Comparison of ENCODE assay signal across 31 mouse cellular contexts in the genomic region with DNA sequence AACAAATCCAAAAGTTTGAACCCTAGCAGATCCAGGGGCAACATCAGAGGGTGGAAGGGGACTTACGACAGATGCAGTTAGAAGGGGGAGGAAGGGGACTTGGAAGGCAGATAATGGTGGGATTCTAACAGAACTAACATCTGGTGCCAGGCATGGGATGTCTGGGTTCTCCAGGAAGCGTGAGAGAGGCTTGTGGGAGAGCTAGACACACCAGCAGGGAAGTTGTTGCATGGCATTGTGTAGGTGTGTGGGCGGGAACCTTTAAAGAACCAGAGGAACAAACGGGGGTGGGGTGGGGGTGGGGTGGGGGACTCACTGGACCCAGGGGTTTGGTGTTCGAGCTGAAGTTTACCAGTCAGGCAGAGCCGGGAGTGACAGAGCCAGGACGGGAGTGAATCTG. TPM values are rescaled to one million over a fixed set of nuclear protein-coding genes. Genes with fewer than 3 reads are reported as not detected.
DNase-seq lines count a peak whose midpoint lies in the region; ATAC-seq and TF ChIP-seq lines count a peak whose summit lies in the region.
"Had no signal": no experiment of that assay in that cellular context is flagged by ENCODE, and none has a peak within 500 bp of the region (broad histone marks: within the 10 kb centered on the region; RNA-seq: fewer than 3 reads in every experiment).

No protein-coding gene starts in this region.

- no peaks in the 10 kb centered on the region for H3K9me3 ChIP-seq in intestine, embryonic 16.5 days (ENCODE audit: control insufficient read depth, low read length)
- no peaks in the 10 kb centered on the region for H3K9me3 ChIP-seq in intestine, postnatal 0 days (ENCODE audit: control insufficient read depth)
- no peaks in the 10 kb centered on the region for H3K9me3 ChIP-seq in embryonic facial prominence, embryonic 10.5 days
- no peaks in the 10 kb centered on the region for H3K9me3 ChIP-seq in limb, embryonic 11.5 days (ENCODE audit: control insufficient read depth, low read length)
- H3K9me3 ChIP-seq: forebrain, embryonic 12.5 days; intestine, embryonic 15.5 days; lung, embryonic 15.5 days; neural tube, embryonic 13.5 days; stomach, embryonic 15.5 days had no signal

- TF ChIP-seq CTCF in intestine, postnatal 0 days (IDR thresholded peaks at IDR 0.05; ENCODE audit: low read depth), result no peak

- DNase-seq in brain, adult 2 months (ENCODE audit: low read depth, low spot score), result peak; percentile 71
- DNase-seq in embryonic facial prominence, embryonic 10.5 days (ENCODE audit: low spot score), result no peak
- no peak for DNase-seq in limb, embryonic 11.5 days (ENCODE audit: low spot score)
- DNase-seq in frontal cortex, postnatal 36 days (ENCODE audit: low spot score in 2 of 2), result no peak
- no peak for DNase-seq in neural tube, embryonic 10.5 days (ENCODE audit: extremely low spot score, low spot score)
- DNase-seq: adrenal gland, postnatal 25 days; B cell, adult 2 months; cerebellum, adult 18-20 months; cerebellum, postnatal 14 days; gastrocnemius, postnatal 25 days; heart, adult 11 months; heart, postnatal 14 days; kidney, postnatal 25 days; liver; right cerebral cortex, postnatal 14 days; thymus, adult 18-20 months; thymus, postnatal 25 days had no signal

- no peak overlapping the region for H3K4me3 ChIP-seq in intestine, embryonic 16.5 days (ENCODE audit: low read length)
- no peak overlapping the region for H3K4me3 ChIP-seq in intestine, postnatal 0 days (ENCODE audit: low read depth, low read length)
- H3K4me3 ChIP-seq in embryonic facial prominence, embryonic 10.5 days, result no peak overlapping the region
- no peak overlapping the region for H3K4me3 ChIP-seq in limb, embryonic 11.5 days (ENCODE audit: low read depth, low read length)
- H3K4me3 ChIP-seq: erythroblast, embryonic 14.5 days; forebrain, embryonic 12.5 days; intestine, embryonic 15.5 days; layer of hippocampus, adult 2 months; left cerebral cortex, adult 2 months; lung, embryonic 15.5 days; myocyte; neural tube, embryonic 13.5 days; stomach, embryonic 15.5 days had no signal

- H3K27ac ChIP-seq in intestine, embryonic 16.5 days (ENCODE audit: low read length), result 0 out of 2 replicates have a peak overlapping the region, but pooled peaks have one; percentile 45
- H3K27ac ChIP-seq in intestine, postnatal 0 days (ENCODE audit: low read depth, low read length), result no peak overlapping the region
- peak overlapping the region; percentile 62 for H3K27ac ChIP-seq in embryonic facial prominence, embryonic 10.5 days (replicated peaks)
- 0 out of 2 replicates have a peak overlapping the region, but pooled peaks have one; percentile 5 for H3K27ac ChIP-seq in limb, embryonic 11.5 days (replicated peaks; ENCODE audit: low read depth, low read length)
- H3K27ac ChIP-seq: forebrain, embryonic 12.5 days; layer of hippocampus, adult 2 months; left cerebral cortex, adult 2 months; lung, embryonic 15.5 days; stomach, embryonic 15.5 days had no signal

- ATAC-seq in intestine, embryonic 16.5 days, result no peak
- ATAC-seq in intestine, postnatal 0 days, result no peak
- no peak for ATAC-seq in limb, embryonic 11.5 days (ENCODE audit: insufficient number of reproducible peaks, low FRiP score, low TSS enrichment, low read depth)
- ATAC-seq: hindbrain, embryonic 16.5 days; intestine, embryonic 15.5 days; midbrain, embryonic 16.5 days had no signal

- H3K4me1 ChIP-seq in intestine, embryonic 16.5 days (ENCODE audit: control insufficient read depth, insufficient read depth, low read length), result peaks cover 46% of the 10 kb centered on the region
- no peaks in the 10 kb centered on the region; the same call in 1 of the 2 replicates for H3K4me1 ChIP-seq in intestine, postnatal 0 days (replicated peaks; ENCODE audit: control insufficient read depth, insufficient read depth, low read length)
- peaks cover 75% of the 10 kb centered on the region for H3K4me1 ChIP-seq in embryonic facial prominence, embryonic 10.5 days
- peaks cover 40% of the 10 kb centered on the region for H3K4me1 ChIP-seq in limb, embryonic 11.5 days (ENCODE audit: control insufficient read depth, insufficient read depth, low read length)

- H3K9ac ChIP-seq in intestine, embryonic 16.5 days (ENCODE audit: low read depth, low read length), result 0 out of 2 replicates have a peak overlapping the region, but pooled peaks have one; percentile 14
- H3K9ac ChIP-seq in intestine, postnatal 0 days (ENCODE audit: low read depth, low read length), result no peak overlapping the region
- H3K9ac ChIP-seq in limb, embryonic 11.5 days (ENCODE audit: low read length), result no peak overlapping the region
- H3K9ac ChIP-seq: forebrain, embryonic 12.5 days; intestine, embryonic 15.5 days; lung, embryonic 15.5 days; neural tube, embryonic 13.5 days; stomach, embryonic 15.5 days had no signal

- 33% methylated on average over 7 of the region's 7 CpGs for WGBS in intestine, embryonic 16.5 days
- WGBS in intestine, postnatal 0 days, result 47% methylated on average over 7 of the region's 7 CpGs
- WGBS in embryonic facial prominence, embryonic 10.5 days, result 21% methylated on average over 7 of the region's 7 CpGs
- 17% methylated on average over 7 of the region's 7 CpGs for WGBS in limb, embryonic 11.5 days

- no peak overlapping the region for H3K4me2 ChIP-seq in intestine, embryonic 16.5 days (ENCODE audit: low read depth, low read length)
- H3K4me2 ChIP-seq in intestine, postnatal 0 days (replicated peaks; ENCODE audit: low read depth), result no peak overlapping the region
- no peak overlapping the region for H3K4me2 ChIP-seq in limb, embryonic 11.5 days (ENCODE audit: low read depth, severe bottlenecking)
- H3K4me2 ChIP-seq: forebrain, embryonic 12.5 days; intestine, embryonic 15.5 days; lung, embryonic 15.5 days; midbrain, embryonic 11.5 days; neural tube, embryonic 13.5 days; stomach, embryonic 15.5 days had no signal

- no peaks in the 10 kb centered on the region for H3K36me3 ChIP-seq in intestine, embryonic 16.5 days (ENCODE audit: control insufficient read depth, insufficient read depth, low read length)
- H3K36me3 ChIP-seq in intestine, postnatal 0 days (ENCODE audit: control insufficient read depth, insufficient read depth), result no peaks in the 10 kb centered on the region
- H3K36me3 ChIP-seq in embryonic facial prominence, embryonic 10.5 days (replicated peaks), result peaks cover 4% of the 10 kb centered on the region; the same call in 1 of the 2 replicates
- no peaks in the 10 kb centered on the region for H3K36me3 ChIP-seq in limb, embryonic 11.5 days (ENCODE audit: control insufficient read depth, insufficient read depth, low read length)
- H3K36me3 ChIP-seq: forebrain, embryonic 12.5 days; intestine, embryonic 15.5 days; lung, embryonic 15.5 days; neural tube, embryonic 13.5 days; stomach, embryonic 15.5 days had no signal

- H3K27me3 ChIP-seq in intestine, embryonic 16.5 days (replicated peaks; ENCODE audit: control insufficient read depth, insufficient read depth, low read length), result no peaks in the 10 kb centered on the region
- no peaks in the 10 kb centered on the region for H3K27me3 ChIP-seq in intestine, postnatal 0 days (replicated peaks; ENCODE audit: control insufficient read depth, insufficient read depth, low read length)
- H3K27me3 ChIP-seq in embryonic facial prominence, embryonic 10.5 days (replicated peaks; ENCODE audit: low read depth, poor library complexity, severe bottlenecking), result no peaks in the 10 kb centered on the region
- H3K27me3 ChIP-seq in limb, embryonic 11.5 days (ENCODE audit: control insufficient read depth, insufficient read depth, low read length), result no peaks in the 10 kb centered on the region
- H3K27me3 ChIP-seq: forebrain, embryonic 12.5 days; intestine, embryonic 15.5 days; lung, embryonic 15.5 days; neural tube, embryonic 13.5 days; stomach, embryonic 15.5 days had no signal

RNA-seq across cellular contexts. Expression of a gene that starts 12.3 kb away (rescaled TPM):
- 56.0 and 63.0 TPM in 2 replicates for polyA plus RNA-seq in intestine, embryonic 16.5 days (2015; fragmentation: Nextera tagmentation; extraction: Ambion mirVana)
- 44.9 and 49.1 TPM in 2 replicates for polyA plus RNA-seq in intestine, postnatal 0 days (2015; fragmentation: Nextera tagmentation; extraction: Ambion mirVana)
- 46.6 and 54.5 TPM in 2 replicates for polyA plus RNA-seq in embryonic facial prominence, embryonic 10.5 days (2016; fragmentation: Nextera tagmentation; extraction: Ambion mirVana)
- polyA plus RNA-seq in limb, embryonic 11.5 days (2014; fragmentation: Nextera tagmentation; extraction: Ambion mirVana), result 38.0 and 39.0 TPM in 2 replicates
